Comparison of ENCODE assay signal across 8 mouse cellular contexts in genomic region chr12:85341131-85341530, GRCm38 (mm10). TPM values are rescaled to one million over a fixed set of nuclear protein-coding genes. Genes with fewer than 3 reads are reported as not detected.
DNase-seq lines count a peak whose midpoint lies in the region; ATAC-seq and TF ChIP-seq lines count a peak whose summit lies in the region.

No protein-coding gene starts in this region.

- ATAC-seq in midbrain, embryonic 15.5 days (replicated peaks): no peak

- H3K4me1 ChIP-seq in CH12.LX (ENCODE audit: control insufficient read depth in 1 of 2, insufficient read depth in 2 of 2): peaks cover 3 to 39% of the 10 kb centered on the region in 2 experiments
- peaks cover 43% of the 10 kb centered on the region for H3K4me1 ChIP-seq in bone marrow macrophage, adult 2 months (ENCODE audit: control insufficient read depth, insufficient read depth, low read length)
- H3K4me1 ChIP-seq in midbrain, embryonic 15.5 days: peaks cover 15% of the 10 kb centered on the region

- dilution Hi-C loops in CH12.LX (cut with MboI; ENCODE audit: extremely low pct_ligation_motif_present, extremely low pct_unique_long_range_greater_than_20kb, low sequenced_read_pairs): no loop called here

- peaks cover 23 to 45% of the 10 kb centered on the region in 2 experiments for H3K36me3 ChIP-seq in CH12.LX (replicated peaks in 1 of 2; ENCODE audit: control insufficient read depth in 1 of 2, insufficient read depth in 1 of 2, low read length in 1 of 2)
- no peaks in the 10 kb centered on the region; the same call in 1 of the 2 replicates for H3K36me3 ChIP-seq in midbrain, embryonic 15.5 days (replicated peaks)

- in situ Hi-C loops in CH12.LX (cut with MboI; ENCODE audit: low pct_ligation_motif_present, low pct_unique_long_range_greater_than_20kb, low sequenced_read_pairs): no loop called here

- H3K9ac ChIP-seq in CH12.LX (ENCODE audit: insufficient read depth, low read depth): no peak overlapping the region
- H3K9ac ChIP-seq in midbrain, embryonic 15.5 days: no peak overlapping the region

- peak; percentile 24 to 77; a peak in 2 of 4 replicates for TF ChIP-seq CTCF in CH12.LX (conservative IDR thresholded peaks at IDR 0.05 in 1 of 2, IDR thresholded peaks at IDR 0.05 in 1 of 2; ENCODE audit: low read depth in 2 of 2, low read length in 2 of 2)
- no peak for TF ChIP-seq CTCF in bone marrow macrophage, adult 2 months (IDR thresholded peaks at IDR 0.05; ENCODE audit: low read depth, low read length)

- no peaks in the 10 kb centered on the region for H3K27me3 ChIP-seq in CH12.LX (replicated peaks)
- no peaks in the 10 kb centered on the region for H3K27me3 ChIP-seq in midbrain, embryonic 15.5 days (replicated peaks)

- peak; percentile 79 for TF ChIP-seq RAD21 in CH12.LX (IDR thresholded peaks at IDR 0.05; ENCODE audit: low read depth, low read length)

- no peak for TF ChIP-seq POLR2A in CH12.LX (IDR thresholded peaks at IDR 0.05; ENCODE audit: low read depth, low read length)
- TF ChIP-seq POLR2A in bone marrow macrophage, adult 2 months (IDR thresholded peaks at IDR 0.05; ENCODE audit: borderline replicate concordance, low read depth, low read length): no peak

- H3K27ac ChIP-seq in CH12.LX (ENCODE audit: insufficient read depth, low read depth): no peak overlapping the region
- peak overlapping the region; percentile 45; the same call in 1 of the 2 replicates for H3K27ac ChIP-seq in bone marrow macrophage, adult 2 months (ENCODE audit: insufficient read depth, low read depth, low read length)
- H3K27ac ChIP-seq in midbrain, embryonic 15.5 days: peak overlapping the region; percentile 57; the same call in 1 of the 2 replicates

- no peaks in the 10 kb centered on the region for H3K9me3 ChIP-seq in CH12.LX (replicated peaks; ENCODE audit: low read length)
- no peaks in the 10 kb centered on the region for H3K9me3 ChIP-seq in midbrain, embryonic 15.5 days

- TF ChIP-seq EP300 in CH12.LX (IDR thresholded peaks at IDR 0.05; ENCODE audit: low read length): no peak

- H3K4me3 ChIP-seq in CH12.LX (replicated peaks in 1 of 3; ENCODE audit: low read depth in 2 of 3, low read length in 2 of 3, poor library complexity in 1 of 3): no peak overlapping the region
- no peak overlapping the region for H3K4me3 ChIP-seq in bone marrow macrophage, adult 2 months (ENCODE audit: insufficient read depth, low read length)
- H3K4me3 ChIP-seq in midbrain, embryonic 15.5 days: no peak overlapping the region

- intact Hi-C loops in heart, postnatal 10 days (cut with DNase I): loop anchor here (1.0 to 10.0 kb wide), 3 partner anchors 151 to 484 kb away; partner anchors contain the start of genes Erg28 and Ttll5

- H3K4me2 ChIP-seq in CH12.LX (ENCODE audit: insufficient read depth, low read depth, poor library complexity, severe bottlenecking): no peak overlapping the region
- H3K4me2 ChIP-seq in midbrain, embryonic 15.5 days: no peak overlapping the region

- peak; percentile 54 for DNase-seq in kidney, postnatal 14 days
- no peak for DNase-seq in kidney, adult 18-20 months
- DNase-seq in CH12.LX (ENCODE audit: extremely low read depth): peak; percentile 83
- peak; percentile 55 to 72 for DNase-seq in heart, postnatal 10 days
- no peak for DNase-seq in right cerebral cortex, postnatal 14 days
- DNase-seq in ovary, postnatal 36 days (ENCODE audit: low spot score): no peak

- 73% methylated on average over 1 of the region's 1 CpGs for WGBS in midbrain, embryonic 15.5 days

- H3K79me2 ChIP-seq in CH12.LX (replicated peaks; ENCODE audit: control insufficient read depth, extremely low read depth, insufficient read depth, poor library complexity, severe bottlenecking): peaks cover 27% of the 10 kb centered on the region

TF ChIP-seq in CH12.LX, 34 proteins besides CTCF, POLR2A, EP300 and RAD21:
- TF ChIP-seq NRF1 (IDR thresholded peaks at IDR 0.05; ENCODE audit: low read depth, low read length) (no peak), SMC3 (IDR thresholded peaks at IDR 0.05; ENCODE audit: low read depth, low read length) (peak; percentile 59), SIN3A (IDR thresholded peaks at IDR 0.05; ENCODE audit: low read length) (peak; percentile 32; the same call in 1 of the 2 replicates)

RNA-seq across cellular contexts. Expression of gene Nek9, which starts 2.0 kb away (rescaled TPM):
- total RNA-seq in CH12.LX (2012; rRNA removed) (23.5 and 27.4 TPM in 2 replicates), CH12.LX (2014; rRNA removed) (12.7 and 15.6 TPM in 2 replicates)
- 30.9 and 32.0 TPM in 2 replicates for polyA plus RNA-seq in CH12.LX (2012; ENCODE audit: insufficient read length, low read depth)
- polyA plus RNA-seq in bone marrow macrophage, adult 2 months (2012; ENCODE audit: insufficient read depth, insufficient read length, missing spikeins): 46.6 and 52.4 TPM in 2 replicates
- total RNA-seq in heart, postnatal 10 days (2021): 10 to 100 TPM; 74.2 to 79.1 TPM
- polyA plus RNA-seq in midbrain, embryonic 15.5 days (2015; fragmentation: Nextera tagmentation; extraction: Ambion mirVana): 11.1 and 11.7 TPM in 2 replicates

RNA-seq across cellular contexts. Expression of gene Tmed10, which starts 33.5 kb away (rescaled TPM):
- total RNA-seq in CH12.LX (2012; rRNA removed): 70.2 and 73.8 TPM in 2 replicates
- total RNA-seq in CH12.LX (2014; rRNA removed): 59.8 and 60.0 TPM in 2 replicates
- 211 and 216 TPM in 2 replicates for polyA plus RNA-seq in CH12.LX (2012; ENCODE audit: insufficient read length, low read depth)
- polyA plus RNA-seq in bone marrow macrophage, adult 2 months (2012; ENCODE audit: insufficient read depth, insufficient read length, missing spikeins): 291 and 303 TPM in 2 replicates
- 100 to 1,000 TPM; 184 to 190 TPM for total RNA-seq in heart, postnatal 10 days (2021)
- polyA plus RNA-seq in midbrain, embryonic 15.5 days (2015; fragmentation: Nextera tagmentation; extraction: Ambion mirVana): 172 and 173 TPM in 2 replicates

RNA-seq across cellular contexts. Expression of gene Zc2hc1c, which starts 52.7 kb away (rescaled TPM):
- total RNA-seq in CH12.LX (2012; rRNA removed) (0.08 and 0.13 TPM in 2 replicates), CH12.LX (2014; rRNA removed) (not detected in 2 replicates)
- polyA plus RNA-seq in CH12.LX (2012; ENCODE audit: insufficient read length, low read depth): 0.13 and 0.19 TPM in 2 replicates
- not detected in 2 replicates for polyA plus RNA-seq in bone marrow macrophage, adult 2 months (2012; ENCODE audit: insufficient read depth, insufficient read length, missing spikeins)
- 1 to 10 TPM; 1.6 to 1.7 TPM for total RNA-seq in heart, postnatal 10 days (2021)
- 1.9 and 2.0 TPM in 2 replicates for polyA plus RNA-seq in midbrain, embryonic 15.5 days (2015; fragmentation: Nextera tagmentation; extraction: Ambion mirVana)

RNA-seq across cellular contexts. Expression of gene Acyp1, which starts 52.9 kb away (rescaled TPM):
- 22.7 and 27.5 TPM in 2 replicates for total RNA-seq in CH12.LX (2012; rRNA removed)
- total RNA-seq in CH12.LX (2014; rRNA removed): 34.0 and 37.2 TPM in 2 replicates
- polyA plus RNA-seq in CH12.LX (2012; ENCODE audit: insufficient read length, low read depth): 10.7 and 15.3 TPM in 2 replicates
- polyA plus RNA-seq in bone marrow macrophage, adult 2 months (2012; ENCODE audit: insufficient read depth, insufficient read length, missing spikeins): 23.5 and 24.0 TPM in 2 replicates
- total RNA-seq in heart, postnatal 10 days (2021): 10 to 100 TPM; 21.3 to 22.9 TPM
- polyA plus RNA-seq in midbrain, embryonic 15.5 days (2015; fragmentation: Nextera tagmentation; extraction: Ambion mirVana): 47.4 and 49.2 TPM in 2 replicates

Comparison
In these comparisons a context has a peak if more than half of its experiments do, and no peak if none do; other contexts are left out.
1. DNase-seq: peak in kidney, postnatal 14 days (single experiment), CH12.LX (single experiment) and heart, postnatal 10 days (2 of 2); none in kidney, adult 18-20 months (single experiment), right cerebral cortex, postnatal 14 days (single experiment) and ovary, postnatal 36 days (single experiment).